Mouse (Mus musculus) T-cell, adult 66 days (primary cell): ENCODE results near the gene Gm2916. TPM values are rescaled to one million over a fixed set of nuclear protein-coding genes. Genes with fewer than 3 reads are reported as not detected.

Experiments
- total RNA-seq, 2 experiments: library from RNA; stranded (reverse); gene quantifications; 3 replicates in 1 of 2; 4 replicates in 1 of 2; pipeline ENCODE4 v1.2.4; 2023

The Gm2916 gene
- total RNA-seq = not detected

GRCm38 (mm10) chr14:3883872-3884271 is at the start of gene Gm2916:
Gene Gm2916 (plus strand): TSS chr14:3884172.

GRCm38 (mm10) chr14:3845945-3846344 is 38.0 kb upstream of the Gm2916 start, which contains the start of gene Gm3033:
Gene Gm3033 (plus strand): TSS chr14:3846245.

GRCm38 (mm10) chr14:3931456-3931855 is 47.5 kb downstream of the Gm2916 start, which contains the start of gene Gm3029:
Gene Gm3029 (plus strand): TSS chr14:3931756.

GRCm38 (mm10) chr14:3963247-3963646 is 79.3 kb downstream of the Gm2916 start, which contains the start of gene Gm3095:
Gene Gm3095 (plus strand): TSS chr14:3963547.

Other genes starting within 250 kb of the Gm2916 start
- not detected for gene Gm3012, start 249.7 kb upstream of the Gm2916 start, total RNA-seq
- 1 to 10 TPM; 1.1 to 1.2 TPM for gene Gm3020, start 232.1 kb upstream of the Gm2916 start, total RNA-seq
- gene Gm3043, start 195.4 kb upstream of the Gm2916 start, total RNA-seq = not detected
- not detected for gene Gm3002, start 74.1 kb upstream of the Gm2916 start, total RNA-seq
- gene Gm3033, start 37.9 kb upstream of the Gm2916 start, total RNA-seq = not detected
- not detected for gene Gm3029, start 47.6 kb downstream of the Gm2916 start, total RNA-seq
- gene Gm3095, start 79.4 kb downstream of the Gm2916 start, total RNA-seq = under 1 TPM in 1 of 2 experiments, not detected in 1; 0.89 TPM
- not detected for gene Gm3099, start 114.2 kb downstream of the Gm2916 start, total RNA-seq
- gene Gm5796, start 139.8 kb downstream of the Gm2916 start, total RNA-seq = not detected
- not detected for gene Gm3115, start 199.9 kb downstream of the Gm2916 start, total RNA-seq
- gene Gm8108, start 226.4 kb downstream of the Gm2916 start, total RNA-seq = 1 to 10 TPM in 1 of 2 experiments, not detected in 1; 2.4 TPM